Mouse (Mus musculus): Measurements from ENCODE around the gene Xrcc1. TPM values are rescaled to one million over a fixed set of nuclear protein-coding genes. Genes with fewer than 3 reads are reported as not detected.
A peak's percentile ranks its signal among the peaks of the same experiment; 100 is the strongest.
"Not testable (repeated sequence)": the region's sequence is repeated elsewhere in the genome, so short reads cannot be mapped to it uniquely, and the experiment has no call there.

Xrcc1 gene
- polyA plus RNA-seq, 1 experiment = 29.0 TPM

DNA sequence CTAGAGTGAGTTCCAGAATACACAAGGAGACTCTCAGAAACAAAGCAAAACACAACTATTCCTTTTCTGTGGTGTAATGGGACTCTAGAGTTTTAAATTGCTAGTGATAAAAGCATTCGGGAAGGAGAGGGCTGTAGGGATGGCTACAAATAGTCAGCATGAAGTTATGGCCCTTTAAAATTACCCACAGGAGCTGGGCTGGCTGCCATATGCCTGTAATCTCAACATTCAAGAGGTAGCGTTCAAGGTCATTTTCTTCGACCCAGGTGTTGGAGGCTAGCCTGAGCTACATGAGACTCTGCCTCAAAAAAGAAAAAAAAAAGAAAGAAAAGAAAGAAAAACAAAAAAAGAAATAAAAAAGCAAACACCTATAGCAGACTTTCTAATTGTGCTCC, 40.0 kb upstream of the Xrcc1 start:
- 20% methylated on average over 3 of the region's 3 CpGs for WGBS
- Histone ChIP-seq H3K36me3 (ENCODE audit: control insufficient read depth, insufficient read depth, low read length) (no peaks in the 10 kb centered on the region), H3K4me1 (ENCODE audit: control insufficient read depth, insufficient read depth, low read length) (peaks cover 11% of the 10 kb centered on the region; the same call in 1 of the 2 replicates), H3K4me3 (ENCODE audit: insufficient read depth, low read depth, low read length) (no peak overlapping the region), H3K27ac (ENCODE audit: insufficient read depth, low read depth, low read length) (peak overlapping the region; percentile 90; the same call in 1 of the 2 replicates), H3K27me3 (replicated peaks; ENCODE audit: control insufficient read depth, insufficient read depth, low read length) (no peaks in the 10 kb centered on the region)
- no peak for DNase-seq
- no peak for TF ChIP-seq CTCF (conservative IDR thresholded peaks at IDR 0.05; ENCODE audit: insufficient read depth, insufficient read length, low read depth, low read length)
- no peak for TF ChIP-seq POLR2A (IDR thresholded peaks at IDR 0.05; ENCODE audit: low read depth, low read length)

DNA sequence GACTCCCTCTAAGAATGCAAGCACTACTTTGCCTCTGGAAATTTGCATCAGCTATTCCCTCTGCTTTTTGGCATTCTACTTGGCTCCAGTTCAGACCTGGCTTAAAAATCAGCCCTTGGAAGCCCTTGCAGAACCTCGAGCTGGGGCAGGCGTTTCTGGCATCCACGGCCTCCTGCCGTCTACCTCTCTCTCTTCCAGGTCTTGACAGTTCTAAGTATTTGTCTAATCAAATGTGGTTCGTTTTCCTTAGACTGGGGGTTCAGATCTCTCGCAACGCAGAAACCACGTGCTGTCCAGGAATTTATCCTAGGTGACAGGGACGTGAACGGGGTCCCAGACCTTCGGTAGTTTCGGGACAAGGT, 39.6 kb upstream of the Xrcc1 start:
- Histone ChIP-seq H3K27ac (ENCODE audit: insufficient read depth, low read depth, low read length) (peak overlapping the region; percentile 90), H3K36me3 (ENCODE audit: control insufficient read depth, insufficient read depth, low read length) (no peaks in the 10 kb centered on the region), H3K4me1 (ENCODE audit: control insufficient read depth, insufficient read depth, low read length) (peaks cover 11% of the 10 kb centered on the region; the same call in 1 of the 2 replicates), H3K4me3 (ENCODE audit: insufficient read depth, low read depth, low read length) (peak overlapping the region; percentile 90), H3K27me3 (replicated peaks; ENCODE audit: control insufficient read depth, insufficient read depth, low read length) (no peaks in the 10 kb centered on the region)
- under 1% methylated on average over 12 of the region's 12 CpGs for WGBS
- TF ChIP-seq POLR2A (IDR thresholded peaks at IDR 0.05; ENCODE audit: low read depth, low read length) (no peak), CTCF (conservative IDR thresholded peaks at IDR 0.05; ENCODE audit: insufficient read depth, insufficient read length, low read depth, low read length) (no peak)
- DNase-seq = peak; percentile 89

DNA sequence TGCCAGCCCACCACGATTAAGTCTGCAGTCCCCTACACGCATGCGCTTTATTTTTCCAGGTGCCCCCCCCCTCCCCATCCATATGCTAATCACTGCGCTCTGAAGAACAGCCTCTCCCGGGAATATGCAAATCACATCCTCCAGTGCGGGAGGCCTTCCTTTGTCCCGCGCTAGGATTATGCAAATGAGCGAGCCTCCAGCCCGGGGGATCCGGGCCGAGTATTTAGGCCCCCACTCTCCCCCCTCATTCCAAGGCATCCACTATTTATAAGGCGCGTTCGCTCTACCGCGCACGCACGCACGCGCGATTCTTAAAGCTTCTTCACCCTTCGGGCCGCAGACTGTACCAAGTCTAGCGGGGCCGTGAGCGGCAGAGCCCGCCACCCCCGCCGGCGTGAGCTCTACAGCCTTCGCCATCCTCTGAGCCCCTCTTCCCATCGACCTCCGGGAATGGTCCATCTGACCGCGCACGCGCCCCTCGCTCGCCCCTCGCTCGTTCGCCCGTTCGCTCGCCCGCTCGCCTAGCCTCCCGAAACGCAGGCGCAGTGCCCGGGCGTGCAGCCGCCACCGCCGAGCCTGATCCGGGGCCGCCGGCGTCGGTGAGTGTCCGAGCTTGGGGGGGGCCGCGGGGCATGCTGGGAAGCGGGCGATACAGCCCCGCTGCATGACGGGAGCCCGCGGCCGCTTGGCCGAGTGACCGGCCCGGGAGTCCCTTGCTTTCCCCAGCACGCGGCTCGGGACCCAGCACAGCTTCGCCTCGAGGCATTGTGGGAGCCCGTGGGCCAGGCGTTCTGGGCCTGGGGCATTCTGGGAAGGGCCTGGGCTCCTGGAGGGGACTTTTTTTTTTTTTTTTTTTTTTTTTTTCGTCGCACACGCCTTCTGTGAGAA, 39.0 kb upstream of the Xrcc1 start, which contains the start of gene Zfp428:
Gene Zfp428, plus strand, starts transcription at position 169 of the 888 bp plus-strand sequence.
- peak within 1 kb of the TSS; percentile 90 for H3K27ac ChIP-seq (ENCODE audit: insufficient read depth, low read depth, low read length)
- no peak for TF ChIP-seq CTCF (conservative IDR thresholded peaks at IDR 0.05; ENCODE audit: insufficient read depth, insufficient read length, low read depth, low read length)
- TF ChIP-seq POLR2A (IDR thresholded peaks at IDR 0.05; ENCODE audit: low read depth, low read length) = no peak
- peak within 1 kb of the TSS; percentile 90 for H3K4me3 ChIP-seq (ENCODE audit: insufficient read depth, low read depth, low read length)
- no peaks in the 10 kb centered on the region for H3K36me3 ChIP-seq (ENCODE audit: control insufficient read depth, insufficient read depth, low read length)
- H3K27me3 ChIP-seq (replicated peaks; ENCODE audit: control insufficient read depth, insufficient read depth, low read length) = no peaks in the 10 kb centered on the region
- peaks cover 11% of the 10 kb centered on the region; the same call in 1 of the 2 replicates for H3K4me1 ChIP-seq (ENCODE audit: control insufficient read depth, insufficient read depth, low read length)
- peak; percentile 92 for DNase-seq
- WGBS = under 1% methylated on average over 84 of the region's 84 CpGs

DNA sequence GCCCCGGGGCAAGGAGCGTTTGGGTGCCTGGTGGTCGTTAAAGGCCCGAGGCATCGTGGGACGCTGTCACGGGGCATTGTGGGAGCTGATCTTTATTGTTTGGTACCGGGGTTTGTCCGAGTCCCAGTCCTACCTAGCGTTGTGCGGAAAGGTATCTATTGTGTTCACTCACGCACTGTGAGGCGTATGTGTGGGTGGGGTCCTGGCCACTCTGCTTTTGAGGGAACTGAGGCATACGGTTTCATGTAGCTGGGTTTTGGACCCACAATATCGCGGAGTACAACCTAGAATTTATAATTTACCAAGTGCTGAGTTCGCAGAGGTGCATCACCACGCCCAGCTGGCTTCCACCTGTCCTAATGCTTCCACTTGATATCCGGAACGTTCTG, 38.4 kb upstream of the Xrcc1 start:
- peak overlapping the region; percentile 90 for H3K27ac ChIP-seq (ENCODE audit: insufficient read depth, low read depth, low read length)
- H3K4me1 ChIP-seq (ENCODE audit: control insufficient read depth, insufficient read depth, low read length) = peaks cover 11% of the 10 kb centered on the region; the same call in 1 of the 2 replicates
- peak; percentile 38 for DNase-seq
- 2% methylated on average over 20 of the region's 20 CpGs for WGBS
- H3K4me3 ChIP-seq (ENCODE audit: insufficient read depth, low read depth, low read length) = peak overlapping the region; percentile 90
- no peaks in the 10 kb centered on the region for H3K36me3 ChIP-seq (ENCODE audit: control insufficient read depth, insufficient read depth, low read length)
- no peaks in the 10 kb centered on the region for H3K27me3 ChIP-seq (replicated peaks; ENCODE audit: control insufficient read depth, insufficient read depth, low read length)
- TF ChIP-seq POLR2A (IDR thresholded peaks at IDR 0.05; ENCODE audit: low read depth, low read length) (no peak), CTCF (conservative IDR thresholded peaks at IDR 0.05; ENCODE audit: insufficient read depth, insufficient read length, low read depth, low read length) (no peak)

DNA sequence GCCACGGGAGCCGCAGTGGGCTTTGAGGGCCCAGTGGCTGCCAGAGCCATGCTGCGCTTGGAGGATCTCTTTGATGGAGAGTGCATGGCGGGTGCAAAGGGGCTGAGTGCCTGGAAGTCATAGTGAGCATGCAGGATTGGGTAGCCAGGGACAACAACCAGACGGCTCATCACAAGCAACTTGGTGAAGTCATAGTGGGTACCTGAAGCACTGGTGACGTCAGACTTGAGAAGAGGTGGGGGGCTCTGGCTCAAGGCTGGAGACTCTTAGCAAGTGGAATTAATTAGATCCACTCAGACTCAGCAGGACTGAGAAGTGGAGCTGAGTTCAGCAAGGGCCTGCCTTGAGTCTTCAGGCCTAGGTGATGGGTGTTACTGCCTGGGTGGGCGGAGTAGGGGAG, 33.7 kb upstream of the Xrcc1 start, which contains the start of gene AC161166.1:
Gene AC161166.1, minus strand, starts transcription at position 101 of the 400 bp plus-strand sequence.
- Histone ChIP-seq H3K27me3 (replicated peaks; ENCODE audit: control insufficient read depth, insufficient read depth, low read length) (no peaks in the 10 kb centered on the region), H3K4me3 (ENCODE audit: insufficient read depth, low read depth, low read length) (no peak within 1 kb of the TSS), H3K36me3 (ENCODE audit: control insufficient read depth, insufficient read depth, low read length) (no peaks in the 10 kb centered on the region), H3K4me1 (ENCODE audit: control insufficient read depth, insufficient read depth, low read length) (peaks cover 7% of the 10 kb centered on the region; the same call in 1 of the 2 replicates), H3K27ac (ENCODE audit: insufficient read depth, low read depth, low read length) (no peak within 1 kb of the TSS)
- no peak for DNase-seq
- no peak for TF ChIP-seq POLR2A (IDR thresholded peaks at IDR 0.05; ENCODE audit: low read depth, low read length)
- no peak for TF ChIP-seq CTCF (conservative IDR thresholded peaks at IDR 0.05; ENCODE audit: insufficient read depth, insufficient read length, low read depth, low read length)
- 92% methylated on average over 7 of the region's 7 CpGs for WGBS

DNA sequence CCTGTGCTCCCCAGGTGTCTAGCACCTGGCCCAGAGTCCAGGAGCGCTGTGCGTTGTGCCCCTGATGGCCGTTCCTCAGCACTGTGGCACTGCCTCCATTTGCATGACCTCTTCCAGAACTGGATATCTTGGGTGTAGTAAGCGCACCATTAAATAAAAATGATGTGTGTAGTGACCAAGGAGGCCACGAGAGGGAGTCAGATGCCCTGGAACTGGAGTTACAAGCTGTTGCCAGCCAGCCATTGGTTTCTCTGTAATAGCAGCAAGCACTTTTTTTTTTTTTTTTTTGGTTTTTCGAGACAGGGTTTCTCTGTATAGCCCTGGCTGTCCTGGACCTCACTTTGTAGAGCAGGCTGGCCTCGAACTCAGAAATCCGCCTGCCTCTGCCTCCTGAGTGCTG, 29.8 kb upstream of the Xrcc1 start:
- TF ChIP-seq CTCF (conservative IDR thresholded peaks at IDR 0.05; ENCODE audit: insufficient read depth, insufficient read length, low read depth, low read length) = 0 out of 2 replicates have a peak, but pooled peaks have one; percentile 41
- not testable (repeated sequence) for H3K36me3 ChIP-seq (ENCODE audit: control insufficient read depth, insufficient read depth, low read length); H3K4me1 ChIP-seq (ENCODE audit: control insufficient read depth, insufficient read depth, low read length); H3K27me3 ChIP-seq (replicated peaks; ENCODE audit: control insufficient read depth, insufficient read depth, low read length); H3K4me3 ChIP-seq (ENCODE audit: insufficient read depth, low read depth, low read length); H3K27ac ChIP-seq (ENCODE audit: insufficient read depth, low read depth, low read length)
- 73% methylated on average over 8 of the region's 8 CpGs for whole genome bisulfite sequencing
- peak; percentile 51 for DNase-seq

DNA sequence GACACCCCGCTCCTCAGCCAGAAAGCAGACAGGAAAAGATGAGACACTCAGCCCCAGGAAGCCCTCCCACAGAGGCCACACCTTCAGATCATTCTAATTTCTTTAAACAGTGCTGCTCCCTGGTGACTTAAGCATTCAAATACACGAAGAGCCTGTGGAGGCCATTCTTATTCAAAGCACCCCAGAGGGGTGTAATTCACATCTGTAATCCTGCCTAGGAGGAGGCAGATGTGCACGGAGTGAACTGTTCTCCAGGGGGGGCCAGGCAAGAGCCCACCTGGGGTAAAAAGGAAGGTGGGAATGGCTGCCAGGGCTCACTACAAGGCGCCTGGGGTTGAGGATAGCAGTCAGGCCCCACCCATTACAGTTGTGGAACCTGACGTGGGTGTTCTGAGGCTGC, 29.0 kb upstream of the Xrcc1 start:
- WGBS = 75% methylated on average over 5 of the region's 5 CpGs
- Histone ChIP-seq H3K4me1 (ENCODE audit: control insufficient read depth, insufficient read depth, low read length) (no peaks in the 10 kb centered on the region), H3K27ac (ENCODE audit: insufficient read depth, low read depth, low read length) (no peak overlapping the region), H3K36me3 (ENCODE audit: control insufficient read depth, insufficient read depth, low read length) (no peaks in the 10 kb centered on the region), H3K27me3 (replicated peaks; ENCODE audit: control insufficient read depth, insufficient read depth, low read length) (no peaks in the 10 kb centered on the region), H3K4me3 (ENCODE audit: insufficient read depth, low read depth, low read length) (no peak overlapping the region)
- no peak for DNase-seq
- TF ChIP-seq POLR2A (IDR thresholded peaks at IDR 0.05; ENCODE audit: low read depth, low read length) (no peak), CTCF (conservative IDR thresholded peaks at IDR 0.05; ENCODE audit: insufficient read depth, insufficient read length, low read depth, low read length) (no peak)

Measured in kidney, adult 2 months (tissue).